Mouse (Mus musculus) intestine, embryonic 15.5 days (tissue): ENCODE data around the gene Daam1. TPM values are rescaled to one million over a fixed set of nuclear protein-coding genes. Genes with fewer than 3 reads are reported as not detected.

Experiments
- ATAC-seq: fragments of 200-750 bp; cut with Nextera tagmentation; 2 replicates; pipeline ENCODE4 v1.8.0; 2017; ENCODE audit warnings: moderate TSS enrichment, moderate library complexity
- H3K27ac ChIP-seq: fragments of 300-500 bp; sonication (generic); 2 replicates; pipeline ENCODE4 v1.5.1; 2015; ENCODE audit warnings: mild to moderate bottlenecking, inconsistent platforms
- H3K27me3 ChIP-seq: fragments of 300-500 bp; sonication (generic); replicated peaks from 2 replicates; pipeline ENCODE4 v1.6.1; 2015; ENCODE audit warnings: inconsistent platforms
- H3K36me3 ChIP-seq: fragments of 300-500 bp; sonication (generic); 2 replicates; pipeline ENCODE4 v1.6.1; 2015; ENCODE audit warnings: inconsistent platforms
- H3K4me1 ChIP-seq: fragments of 300-500 bp; sonication (generic); replicated peaks from 2 replicates; pipeline ENCODE4 v1.6.1; 2015; ENCODE audit warnings: inconsistent platforms
- H3K4me2 ChIP-seq: fragments of 300-500 bp; sonication (generic); replicated peaks from 2 replicates; pipeline ENCODE4 v1.6.1; 2015; ENCODE audit warnings: mild to moderate bottlenecking, inconsistent platforms
- H3K4me3 ChIP-seq: fragments of 300-500 bp; sonication (generic); replicated peaks from 2 replicates; pipeline ENCODE4 v1.5.1; 2015; ENCODE audit warnings: inconsistent platforms
- H3K9ac ChIP-seq: fragments of 300-500 bp; sonication (generic); 2 replicates; pipeline ENCODE4 v1.6.1; 2015; ENCODE audit warnings: inconsistent platforms
- H3K9me3 ChIP-seq: fragments of 300-500 bp; sonication (generic); 2 replicates; pipeline ENCODE4 v1.6.1; 2016; ENCODE audit warnings: inconsistent platforms
- WGBS: fragments of 180-500 bp; shearing (Covaris S2); methylation state at CpG from one replicate; pipeline ENCODE4 v1.1.7; 2015; 5-methylcytosine and 5-hydroxymethylcytosine counted together
- polyA plus RNA-seq: library from polyadenylated mRNA; unstranded; fragments of >200 nt; fragmentation: Nextera tagmentation; extraction: Ambion mirVana; gene quantifications from 2 replicates; pipeline ENCODE4 v1.2.1, GENCODE M21; 2015

Gene Daam1
- polyA plus RNA-seq, 1 experiment from 2014 or later: 9.1 TPM

DNA sequence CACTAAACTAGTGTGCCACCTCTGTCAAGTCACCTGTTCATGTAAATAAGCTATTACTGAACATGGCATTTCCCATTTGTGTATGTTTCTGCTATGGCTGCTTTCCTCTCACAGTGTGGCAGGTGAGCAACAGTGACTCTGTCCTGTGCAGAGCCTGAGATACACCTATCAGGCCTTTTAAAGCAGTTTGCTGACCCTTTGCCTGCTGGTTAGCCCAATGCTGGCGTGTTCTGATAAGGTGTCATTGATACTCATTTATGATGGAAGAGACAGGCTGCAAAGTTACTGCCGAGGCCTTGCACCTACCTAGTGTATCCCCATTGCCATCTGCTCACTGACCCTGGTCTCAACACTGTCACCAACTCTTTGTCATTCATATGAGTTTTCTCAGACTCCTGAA lies 99.0 kb downstream of the Daam1 start:
- H3K4me1 ChIP-seq: 0 out of 2 replicates have a peak, but pooled peaks cover 4% of the 10 kb centered on the region
- no peak overlapping the region for H3K27ac ChIP-seq
- H3K9ac ChIP-seq: no peak overlapping the region
- H3K27me3 ChIP-seq: no peaks in the 10 kb centered on the region
- no peak overlapping the region for H3K4me3 ChIP-seq
- no peaks in the 10 kb centered on the region for H3K9me3 ChIP-seq
- no peak overlapping the region for H3K4me2 ChIP-seq
- H3K36me3 ChIP-seq: no peaks in the 10 kb centered on the region
- no peak for ATAC-seq
- 81% methylated on average over 2 of the region's 2 CpGs for WGBS

DNA sequence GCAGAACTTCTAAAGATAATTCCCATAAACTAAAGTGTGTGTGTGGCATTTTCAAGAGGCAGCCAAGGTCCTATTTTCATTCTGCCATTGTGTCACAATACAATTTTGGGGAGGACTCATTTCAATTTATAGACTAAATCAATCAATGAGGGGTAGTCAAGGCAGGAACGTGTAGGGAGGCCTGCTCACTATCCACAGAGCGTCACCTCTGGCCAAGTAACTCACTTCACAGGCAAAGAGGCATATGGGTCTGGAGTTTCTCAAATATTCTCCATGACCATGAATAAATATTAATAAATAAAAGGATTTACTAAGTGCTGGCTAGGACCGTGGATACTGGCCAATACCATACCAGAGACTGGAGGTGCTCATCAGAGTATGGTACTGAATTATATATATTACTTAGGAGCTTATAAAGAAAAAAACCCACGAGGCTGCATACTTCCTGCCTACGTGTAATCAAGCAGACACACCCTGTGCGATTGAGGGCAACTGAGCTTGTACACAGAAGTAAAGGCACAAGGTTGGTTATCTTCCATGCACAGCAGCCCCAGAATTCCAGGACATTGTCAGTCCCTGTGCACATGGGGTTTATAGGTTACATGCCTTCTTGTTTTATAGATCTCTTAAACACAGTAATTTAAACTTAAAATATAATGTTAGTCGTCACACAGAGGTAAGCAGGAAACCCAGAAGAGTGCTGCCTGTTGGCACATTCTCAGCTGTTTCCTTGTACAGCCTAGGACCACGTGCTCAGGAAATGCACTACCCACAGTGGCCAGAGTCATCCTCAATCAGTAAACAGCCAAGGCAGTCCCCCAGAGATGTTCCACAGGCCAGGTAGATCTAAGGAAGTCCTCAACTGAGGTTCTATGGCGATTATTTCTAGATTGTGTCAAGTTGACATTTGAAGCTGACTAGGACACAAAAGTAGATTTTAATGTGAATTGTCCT lies 101.8 kb downstream of the Daam1 start:
- H3K27ac ChIP-seq: no peak overlapping the region
- H3K9me3 ChIP-seq: no peaks in the 10 kb centered on the region
- no peak overlapping the region for H3K4me2 ChIP-seq
- H3K27me3 ChIP-seq: no peaks in the 10 kb centered on the region
- no peaks in the 10 kb centered on the region for H3K36me3 ChIP-seq
- ATAC-seq: peak; percentile 83
- no peak overlapping the region for H3K9ac ChIP-seq
- 0 out of 2 replicates have a peak, but pooled peaks cover 4% of the 10 kb centered on the region for H3K4me1 ChIP-seq
- 33% methylated on average over 9 of the region's 9 CpGs for WGBS
- H3K4me3 ChIP-seq: no peak overlapping the region

- Histone ChIP-seq H3K9ac (no peak overlapping the region), H3K4me2 (no peak overlapping the region), H3K36me3 (no peaks in the 10 kb centered on the region), H3K27ac (no peak overlapping the region), H3K4me3 (no peak overlapping the region), H3K27me3 (no peaks in the 10 kb centered on the region), H3K4me1 (0 out of 2 replicates have a peak, but pooled peaks cover 4% of the 10 kb centered on the region), H3K9me3 (no peaks in the 10 kb centered on the region)
- ATAC-seq: no peak; the same call in 1 of the 2 replicates
- 63% methylated on average over 6 of the region's 6 CpGs for WGBS
Observed at GRCm38 (mm10) chr12:71933989-71934645, 103.2 kb downstream of the Daam1 start.

GRCm38 (mm10) chr12:71936636-71937035 lies 105.8 kb downstream of the Daam1 start:
- ATAC-seq: no peak
- no peak overlapping the region for H3K4me3 ChIP-seq
- H3K9me3 ChIP-seq: no peaks in the 10 kb centered on the region
- no peak overlapping the region for H3K9ac ChIP-seq
- H3K27ac ChIP-seq: no peak overlapping the region
- no peaks in the 10 kb centered on the region for H3K27me3 ChIP-seq
- no peak overlapping the region for H3K4me2 ChIP-seq
- whole genome bisulfite sequencing: 82% methylated on average over 1 of the region's 1 CpGs
- 0 out of 2 replicates have a peak, but pooled peaks cover 4% of the 10 kb centered on the region for H3K4me1 ChIP-seq
- H3K36me3 ChIP-seq: no peaks in the 10 kb centered on the region

GRCm38 (mm10) chr12:71938513-71938912 lies 107.6 kb downstream of the Daam1 start:
- H3K4me3 ChIP-seq: no peak overlapping the region

DNA sequence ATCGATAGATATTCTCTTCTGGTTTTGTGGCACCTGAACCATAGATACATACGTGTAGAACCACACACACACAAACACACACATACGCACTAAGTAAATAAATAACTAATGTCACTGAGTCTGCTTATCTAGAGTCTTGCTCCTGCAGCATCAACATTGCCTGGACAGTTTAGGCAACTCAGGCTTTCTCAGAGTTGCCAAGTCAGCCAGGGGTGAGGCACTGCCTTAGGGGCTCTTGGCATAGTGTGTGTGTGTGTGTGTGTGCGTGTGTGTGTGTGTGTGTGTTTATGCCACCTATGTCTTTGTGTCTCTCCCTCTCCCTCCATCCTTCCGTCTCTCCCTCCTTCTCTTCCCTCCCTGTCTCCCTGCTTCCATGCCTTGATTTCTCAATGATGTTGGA lies 110.4 kb downstream of the Daam1 start:
- Histone ChIP-seq H3K27me3 (no peaks in the 10 kb centered on the region), H3K4me2 (no peak overlapping the region), H3K9me3 (no peaks in the 10 kb centered on the region), H3K36me3 (0 out of 2 replicates have a peak, but pooled peaks cover 12% of the 10 kb centered on the region), H3K4me1 (no peaks in the 10 kb centered on the region), H3K9ac (no peak overlapping the region), H3K4me3 (no peak overlapping the region), H3K27ac (no peak overlapping the region)
- ATAC-seq: no peak
- WGBS: 93% methylated on average over 5 of the region's 5 CpGs

More at GRCm38 (mm10) chr12:71938513-71938912, 107.6 kb downstream of the Daam1 start:
- H3K9me3 ChIP-seq: no peaks in the 10 kb centered on the region
- no peaks in the 10 kb centered on the region for H3K27me3 ChIP-seq
- 92% methylated on average over 5 of the region's 5 CpGs for WGBS
- H3K36me3 ChIP-seq: no peaks in the 10 kb centered on the region
- 0 out of 2 replicates have a peak, but pooled peaks cover 4% of the 10 kb centered on the region for H3K4me1 ChIP-seq
- H3K27ac ChIP-seq: no peak overlapping the region
- no peak overlapping the region for H3K9ac ChIP-seq
- no peak for ATAC-seq
- H3K4me2 ChIP-seq: no peak overlapping the region

DNA sequence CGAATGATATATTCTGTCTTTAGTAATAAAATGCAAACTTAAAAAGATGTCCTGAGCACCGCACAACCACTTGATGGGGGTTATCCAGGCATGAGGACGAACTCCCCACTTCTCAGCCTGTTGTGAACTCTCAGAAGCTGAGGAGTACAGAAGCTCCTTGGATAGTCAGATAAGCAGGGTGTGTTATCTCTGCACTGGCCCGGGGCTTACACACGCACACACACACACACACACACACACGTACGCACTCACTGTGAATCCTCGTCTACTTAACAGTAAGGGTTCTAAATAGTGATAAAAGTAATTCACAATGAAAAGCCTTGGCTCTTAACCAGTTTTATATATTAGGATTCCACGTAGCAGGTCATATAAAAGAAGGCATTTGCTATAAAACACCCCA lies 112.2 kb downstream of the Daam1 start:
- 0 out of 2 replicates have a peak, but pooled peaks cover 13% of the 10 kb centered on the region for H3K36me3 ChIP-seq
- WGBS: 88% methylated on average over 9 of the region's 9 CpGs
- H3K27me3 ChIP-seq: no peaks in the 10 kb centered on the region
- no peak overlapping the region for H3K9ac ChIP-seq
- no peak for ATAC-seq
- no peak overlapping the region for H3K27ac ChIP-seq
- H3K4me2 ChIP-seq: no peak overlapping the region
- no peak overlapping the region for H3K4me3 ChIP-seq
- no peaks in the 10 kb centered on the region for H3K4me1 ChIP-seq
- no peaks in the 10 kb centered on the region for H3K9me3 ChIP-seq

DNA sequence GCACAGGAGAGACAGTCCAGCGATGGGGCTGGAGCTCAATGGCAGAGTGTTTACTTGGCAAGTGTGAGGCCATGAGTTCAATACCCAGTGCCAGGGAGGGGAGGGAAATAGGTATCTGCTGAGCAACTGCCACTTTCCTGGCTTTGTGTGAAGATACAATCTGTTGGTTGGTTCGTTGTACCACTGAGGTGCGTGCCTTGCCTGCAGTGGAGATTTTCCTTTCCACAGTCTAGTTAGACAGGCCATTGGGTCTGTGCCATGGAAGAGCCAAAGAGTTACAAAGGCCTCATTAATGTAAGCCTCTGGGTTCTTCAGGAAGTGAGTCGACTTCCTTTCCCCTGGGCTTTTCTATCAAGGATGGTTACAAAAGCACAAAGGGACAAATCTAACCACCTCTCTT lies 112.8 kb downstream of the Daam1 start:
- Histone ChIP-seq H3K9me3 (no peaks in the 10 kb centered on the region), H3K4me3 (no peak overlapping the region), H3K27ac (no peak overlapping the region), H3K9ac (no peak overlapping the region), H3K4me1 (no peaks in the 10 kb centered on the region), H3K4me2 (no peak overlapping the region), H3K27me3 (no peaks in the 10 kb centered on the region), H3K36me3 (0 out of 2 replicates have a peak, but pooled peaks cover 16% of the 10 kb centered on the region)
- WGBS: 84% methylated on average over 4 of the region's 4 CpGs
- no peak for ATAC-seq

DNA sequence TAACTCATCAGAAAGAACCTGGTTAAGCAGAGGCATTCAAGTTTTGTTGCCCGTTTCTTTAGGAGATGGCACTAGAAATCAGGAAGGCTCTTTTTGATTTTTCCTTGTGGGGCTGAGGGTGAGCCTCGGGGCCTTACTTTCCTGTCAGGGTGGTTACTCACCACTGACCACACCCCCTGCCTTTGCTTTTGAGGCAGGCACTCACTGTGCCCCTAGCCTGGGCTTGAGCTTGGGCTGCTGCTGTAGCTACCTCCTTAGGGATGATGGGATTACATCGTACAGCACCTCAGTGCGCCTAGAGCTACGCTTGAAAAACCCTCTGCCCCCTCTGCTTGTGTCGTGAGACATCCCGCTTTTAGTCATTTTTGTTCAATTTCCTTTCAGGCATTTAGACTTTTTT lies 115.0 kb downstream of the Daam1 start:
- Histone ChIP-seq H3K9ac (no peak overlapping the region), H3K36me3 (0 out of 2 replicates have a peak, but pooled peaks cover 16% of the 10 kb centered on the region), H3K27ac (no peak overlapping the region), H3K4me2 (no peak overlapping the region), H3K9me3 (no peaks in the 10 kb centered on the region), H3K27me3 (no peaks in the 10 kb centered on the region), H3K4me3 (no peak overlapping the region), H3K4me1 (no peaks in the 10 kb centered on the region)
- 84% methylated on average over 7 of the region's 7 CpGs for WGBS
- ATAC-seq: no peak

- no peak overlapping the region for H3K9ac ChIP-seq
- H3K27me3 ChIP-seq: no peaks in the 10 kb centered on the region
- H3K4me1 ChIP-seq: no peaks in the 10 kb centered on the region
- H3K36me3 ChIP-seq: 0 out of 2 replicates have a peak, but pooled peaks cover 16% of the 10 kb centered on the region
- ATAC-seq: no peak
- WGBS: 87% methylated on average over 8 of the region's 8 CpGs
- H3K4me2 ChIP-seq: no peak overlapping the region
- no peaks in the 10 kb centered on the region for H3K9me3 ChIP-seq
- H3K4me3 ChIP-seq: no peak overlapping the region
- H3K27ac ChIP-seq: no peak overlapping the region
Observed at GRCm38 (mm10) chr12:71946448-71946847, 115.6 kb downstream of the Daam1 start.

- H3K36me3 ChIP-seq: 0 out of 2 replicates have a peak, but pooled peaks cover 16% of the 10 kb centered on the region
Observed at GRCm38 (mm10) chr12:71948972-71949371, 118.1 kb downstream of the Daam1 start.

GRCm38 (mm10) chr12:71949606-71950005 lies 118.7 kb downstream of the Daam1 start:
- Histone ChIP-seq H3K27me3 (no peaks in the 10 kb centered on the region), H3K36me3 (0 out of 2 replicates have a peak, but pooled peaks cover 9% of the 10 kb centered on the region), H3K4me1 (peaks cover 13% of the 10 kb centered on the region; the same call in 1 of the 2 replicates), H3K9me3 (no peaks in the 10 kb centered on the region), H3K9ac (no peak overlapping the region), H3K4me2 (no peak overlapping the region), H3K27ac (no peak overlapping the region), H3K4me3 (no peak overlapping the region)
- ATAC-seq: no peak; the same call in 1 of the 2 replicates
- 85% methylated on average over 6 of the region's 6 CpGs for WGBS

More at GRCm38 (mm10) chr12:71948972-71949371, 118.1 kb downstream of the Daam1 start:
- H3K4me3 ChIP-seq: no peak overlapping the region
- no peak overlapping the region for H3K4me2 ChIP-seq
- H3K4me1 ChIP-seq: peaks cover 9% of the 10 kb centered on the region; the same call in 1 of the 2 replicates
- no peak overlapping the region for H3K9ac ChIP-seq
- WGBS: 93% methylated on average over 6 of the region's 6 CpGs
- no peak overlapping the region for H3K27ac ChIP-seq
- H3K9me3 ChIP-seq: no peaks in the 10 kb centered on the region
- H3K27me3 ChIP-seq: no peaks in the 10 kb centered on the region
- ATAC-seq: no peak
